Mouse (Mus musculus): ENCODE data around the gene Srp14.

Gene Srp14

DNA sequence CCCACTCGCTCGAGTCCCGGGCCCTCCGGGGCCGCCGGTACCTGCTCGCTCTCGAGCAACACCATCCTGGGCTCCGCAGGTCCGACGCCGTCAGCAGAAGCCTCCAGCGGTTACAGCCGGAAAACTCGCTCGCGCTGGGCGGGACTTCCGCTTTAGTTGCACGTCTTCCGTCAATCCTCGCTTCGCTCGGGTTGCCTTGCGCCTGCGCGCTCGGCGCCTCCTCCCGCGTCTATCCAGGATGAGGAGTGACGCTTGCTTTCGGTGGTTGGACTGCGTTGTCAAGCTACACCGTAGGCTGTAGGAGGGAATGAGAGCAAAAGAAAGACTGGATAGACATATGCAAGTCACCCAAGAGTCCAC, at the start of gene Srp14:
Srp14 (minus strand) TSS at position 162 of the 360 bp plus-strand sequence.
- peak; percentile 71 for DNase-seq (ENCODE audit: low spot score)

GRCm38 (mm10) chr2:118526545-118526944, 47.0 kb upstream of the Srp14 start:
- DNase-seq (ENCODE audit: low spot score): no peak

DNA sequence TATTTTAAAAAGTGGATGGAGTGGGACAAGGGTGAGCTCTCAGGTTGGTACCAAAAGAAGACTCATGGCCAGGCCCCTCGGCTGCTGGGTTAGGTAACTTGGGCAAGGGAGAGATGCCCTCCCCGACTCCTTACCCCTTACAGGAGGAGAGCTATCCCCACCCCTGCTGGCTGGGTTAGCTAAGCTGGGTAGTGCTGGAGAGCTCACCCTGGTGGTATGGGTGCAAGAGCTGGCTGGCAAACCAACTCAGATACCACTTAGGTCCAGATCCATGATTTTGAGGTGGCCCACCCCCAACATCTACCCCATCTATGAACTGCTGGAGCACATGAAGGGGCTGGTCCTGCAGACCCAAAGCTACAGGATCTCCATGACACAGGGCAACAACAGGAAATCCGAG, 45.3 kb upstream of the Srp14 start:
- DNase-seq (ENCODE audit: low spot score): no peak

GRCm38 (mm10) chr2:118523163-118523730, 43.7 kb upstream of the Srp14 start:
- DNase-seq (ENCODE audit: low spot score): no peak

DNA sequence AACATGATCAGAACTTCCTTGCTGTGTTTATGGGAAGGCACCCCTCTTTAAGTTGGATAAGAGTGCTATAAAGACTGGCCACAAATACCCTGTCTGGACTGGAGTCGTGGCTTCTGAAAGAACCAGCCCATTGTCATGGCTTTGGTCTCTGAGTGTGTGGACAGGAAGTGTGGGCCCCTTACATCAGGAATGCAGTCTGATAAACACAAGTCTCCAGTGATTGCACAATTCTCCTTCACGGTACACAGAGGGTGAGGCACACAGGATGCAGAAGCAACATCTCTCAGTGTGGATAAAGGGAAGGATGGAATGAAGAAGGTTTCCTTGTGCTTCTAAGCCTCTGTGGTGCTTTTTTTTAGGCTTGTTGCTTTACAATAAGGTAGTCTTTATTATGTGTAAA, 42.8 kb upstream of the Srp14 start:
- DNase-seq (ENCODE audit: low spot score): no peak

GRCm38 (mm10) chr2:118520042-118520933, 40.8 kb upstream of the Srp14 start:
- DNase-seq (ENCODE audit: low spot score): no peak

DNA sequence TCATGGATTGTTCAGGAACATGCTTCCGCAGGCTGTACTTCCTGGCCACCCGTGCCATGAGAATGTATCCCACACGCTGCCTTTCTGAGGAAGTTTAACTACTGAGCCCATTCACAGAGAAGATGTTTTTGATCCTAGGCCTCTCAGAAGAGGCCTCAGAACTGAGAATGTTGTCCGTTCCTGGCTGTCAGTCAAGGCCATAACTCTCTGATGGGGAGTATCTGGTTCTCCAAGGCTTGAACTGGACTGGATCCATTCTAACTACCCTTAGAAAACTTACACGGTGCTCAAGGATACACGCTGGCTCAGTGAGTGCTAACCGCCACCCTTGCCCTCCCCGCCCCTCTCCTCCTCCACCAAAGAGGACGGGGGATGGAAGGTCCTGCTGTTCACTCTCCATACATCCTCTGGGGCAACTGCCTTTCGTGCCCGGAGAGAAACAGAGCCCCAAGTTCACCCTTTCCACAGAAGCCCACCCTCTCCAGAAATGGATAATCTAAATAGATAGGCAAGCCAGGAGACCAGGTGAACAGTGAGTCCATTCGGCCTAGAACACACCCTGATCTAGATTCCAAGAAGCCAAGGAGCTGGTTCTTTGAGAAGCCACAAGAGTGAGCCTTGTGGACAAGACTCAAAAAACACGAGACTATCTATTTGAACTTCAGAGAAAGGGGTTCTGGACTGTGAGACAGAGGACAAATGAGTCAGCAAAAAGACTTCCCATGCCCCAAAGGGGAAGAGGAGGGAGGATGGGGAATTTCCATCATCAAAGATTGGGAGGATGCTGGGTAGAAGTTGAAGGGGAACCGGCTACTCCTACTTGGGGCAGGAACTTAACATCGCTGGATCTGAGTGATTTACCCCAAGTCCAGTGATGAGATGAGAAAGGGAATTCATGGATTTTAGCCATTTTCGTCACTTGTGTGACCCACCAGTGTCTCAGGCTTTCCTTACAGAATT, 33.2 kb upstream of the Srp14 start:
- DNase-seq (ENCODE audit: low spot score): no peak

DNA sequence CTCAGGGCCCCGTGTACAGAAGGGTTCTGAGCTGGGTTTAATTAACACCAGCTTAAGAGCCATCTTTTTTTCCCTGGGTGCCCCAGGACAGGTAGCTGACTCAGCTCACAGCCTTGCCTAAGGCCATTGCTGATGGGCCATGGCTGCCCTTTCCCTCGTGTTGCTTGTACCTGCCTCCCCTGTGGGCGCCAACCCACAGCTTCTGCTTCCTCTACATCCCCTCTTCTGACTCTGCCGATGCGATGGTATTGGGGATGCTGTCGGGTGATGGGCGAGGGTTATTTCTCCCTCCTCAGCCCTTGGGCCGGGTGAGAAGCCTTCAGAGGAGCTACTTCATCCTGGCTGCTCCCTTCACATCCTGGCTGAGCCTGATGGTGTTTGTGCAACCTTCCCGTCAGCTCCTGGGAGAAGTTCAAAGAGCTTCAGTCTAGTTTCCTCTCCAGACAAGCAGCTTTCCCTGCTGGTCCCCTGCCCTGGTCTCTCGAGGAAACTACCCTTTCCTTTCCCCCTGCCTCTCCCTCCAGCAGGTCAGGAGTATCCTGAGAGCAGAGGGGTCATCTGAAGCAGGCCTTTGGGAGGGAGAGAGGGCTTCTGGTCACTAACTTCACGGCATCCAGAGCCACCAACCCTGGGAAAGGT, 32.4 kb upstream of the Srp14 start:
- no peak for DNase-seq (ENCODE audit: low spot score)

DNA sequence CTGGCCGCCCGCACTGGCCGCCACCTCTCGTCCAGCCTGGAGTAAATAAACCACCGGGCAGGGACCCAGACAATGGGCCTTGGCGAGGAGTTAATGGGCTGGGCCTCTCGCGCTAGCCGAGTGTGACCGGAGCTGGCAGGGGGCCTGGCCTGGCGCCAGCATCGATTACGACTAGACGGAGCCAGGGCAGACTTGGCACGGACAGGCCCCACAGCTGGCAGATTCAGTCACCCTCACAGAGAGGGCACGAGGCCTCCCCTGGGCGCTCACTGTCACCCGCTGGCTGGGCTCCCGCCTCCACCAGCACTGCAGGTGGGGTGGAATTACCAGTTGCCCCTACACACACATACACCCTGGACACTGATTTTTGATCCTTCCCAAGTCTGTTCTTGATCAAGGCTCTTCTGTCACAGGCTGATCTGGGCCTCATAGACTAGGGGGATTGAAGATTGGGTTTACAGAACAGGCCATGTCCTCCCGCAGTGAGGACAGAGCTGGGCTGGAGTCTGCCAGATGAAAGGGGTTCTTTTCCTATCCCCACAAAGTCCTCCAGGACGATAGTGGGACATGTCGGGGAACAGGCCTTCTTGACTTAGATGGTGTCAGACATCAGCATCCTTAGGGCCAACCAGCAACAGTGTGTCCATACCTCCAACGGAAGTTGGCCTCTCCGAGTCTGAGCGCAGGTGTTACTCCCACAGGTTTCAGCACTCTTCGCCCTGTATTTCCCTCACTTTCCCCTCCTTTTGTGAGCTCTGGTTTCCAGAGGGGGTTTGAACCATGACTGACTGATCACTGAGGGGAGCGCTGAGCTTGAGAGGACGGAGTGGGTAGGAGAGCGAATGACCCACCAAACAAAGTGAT, 31.2 kb upstream of the Srp14 start:
- peak; percentile 73 for DNase-seq (ENCODE audit: low spot score)

GRCm38 (mm10) chr2:118509688-118510446, 30.4 kb upstream of the Srp14 start:
- no peak for DNase-seq (ENCODE audit: low spot score)

GRCm38 (mm10) chr2:118507126-118507525, 27.6 kb upstream of the Srp14 start:
- DNase-seq (ENCODE audit: low spot score): no peak

GRCm38 (mm10) chr2:118500191-118500590, 20.7 kb upstream of the Srp14 start:
- DNase-seq (ENCODE audit: low spot score): no peak

GRCm38 (mm10) chr2:118499135-118499961, 19.8 kb upstream of the Srp14 start:
- no peak for DNase-seq (ENCODE audit: low spot score)

GRCm38 (mm10) chr2:118498476-118498875, 19.0 kb upstream of the Srp14 start:
- DNase-seq (ENCODE audit: low spot score): no peak

GRCm38 (mm10) chr2:118497890-118498289, 18.4 kb upstream of the Srp14 start:
- no peak for DNase-seq (ENCODE audit: low spot score)

- DNase-seq (ENCODE audit: low spot score): no peak
These were observed 15.5 kb upstream of the Srp14 start for GRCm38 (mm10) chr2:118495024-118495423.

GRCm38 (mm10) chr2:118491741-118492395, 12.4 kb upstream of the Srp14 start:
- no peak for DNase-seq (ENCODE audit: low spot score)

DNA sequence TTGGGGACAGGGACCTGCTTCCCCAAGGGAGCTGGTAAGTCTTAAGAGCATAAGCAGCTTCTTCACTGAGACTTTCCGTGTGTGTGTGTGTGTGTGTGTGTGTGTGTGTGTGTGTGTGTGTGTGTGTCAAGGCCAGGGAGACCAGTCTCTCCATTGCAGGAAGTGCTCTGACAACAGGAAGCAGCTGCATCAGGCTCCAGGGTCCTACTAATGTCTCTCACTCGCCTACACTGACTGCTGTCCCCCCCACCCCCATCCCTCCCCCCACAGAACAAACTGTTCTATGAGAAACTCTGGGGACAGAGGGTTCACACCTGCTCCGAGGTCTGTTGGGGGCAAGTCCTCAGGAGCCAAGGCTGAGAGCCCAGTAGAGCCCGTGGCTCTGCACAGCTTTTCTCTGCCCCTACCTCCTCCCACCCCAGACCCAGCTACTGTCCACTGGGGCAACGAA, 11.8 kb upstream of the Srp14 start:
- DNase-seq (ENCODE audit: low spot score): no peak

Measured in layer of hippocampus, adult 9-10 months (tissue).